Mouse (Mus musculus): ENCODE measurements around the gene Fgf3.

- TF ChIP-seq CTCF (IDR thresholded peaks at IDR 0.05; ENCODE audit: low read depth, low read length) (no peak), POLR2A (IDR thresholded peaks at IDR 0.05; ENCODE audit: borderline replicate concordance, low read depth, low read length) (no peak)
Measured at GRCm38 (mm10) chr7:144823988-144824387, 13.9 kb upstream of the Fgf3 start.

Data from bone marrow macrophage, adult 2 months (primary cell).